Mouse (Mus musculus) kidney, postnatal 0 days (tissue): Measurements from ENCODE around the gene 4933409G03Rik. TPM values are rescaled to one million over a fixed set of nuclear protein-coding genes. Genes with fewer than 3 reads are reported as not detected.

Experiments used
- polyA plus RNA-seq: library from polyadenylated mRNA; unstranded; fragments of >200 nt; fragmentation: Nextera tagmentation; extraction: Ambion mirVana; gene quantifications from 2 replicates; pipeline ENCODE4 v1.2.1, GENCODE M21; 2015

The 4933409G03Rik gene
- polyA plus RNA-seq, 1 experiment from 2014 or later: not detected

Other genes starting within 250 kb of the 4933409G03Rik start
- 26.7 and 29.0 TPM in 2 replicates for gene Stk39, start 110.1 kb upstream of the 4933409G03Rik start, polyA plus RNA-seq
- not detected in 2 replicates for gene 4932414N04Rik, start 74.1 kb downstream of the 4933409G03Rik start, polyA plus RNA-seq